Mouse (Mus musculus): ENCODE measurements around the gene Cd63. TPM values are rescaled to one million over a fixed set of nuclear protein-coding genes. Genes with fewer than 3 reads are reported as not detected.

The Cd63 gene
- 48.8 and 52.5 TPM in 2 replicates for polyA plus RNA-seq (2012)

GRCm38 (mm10) chr10:128900698-128901097, at the start of gene Cd63:
Gene Cd63 (plus strand): TSS chr10:128900989.

GRCm38 (mm10) chr10:128891296-128892094, 9.3 kb upstream of the Cd63 start, which contains the start of gene Gdf11:
Gene Gdf11 (minus strand): TSS chr10:128891718.

GRCm38 (mm10) chr10:128922822-128923012, 21.9 kb downstream of the Cd63 start, which contains the start of gene Rdh5:
Gene Rdh5 (minus strand): TSS chr10:128922888.

DNA sequence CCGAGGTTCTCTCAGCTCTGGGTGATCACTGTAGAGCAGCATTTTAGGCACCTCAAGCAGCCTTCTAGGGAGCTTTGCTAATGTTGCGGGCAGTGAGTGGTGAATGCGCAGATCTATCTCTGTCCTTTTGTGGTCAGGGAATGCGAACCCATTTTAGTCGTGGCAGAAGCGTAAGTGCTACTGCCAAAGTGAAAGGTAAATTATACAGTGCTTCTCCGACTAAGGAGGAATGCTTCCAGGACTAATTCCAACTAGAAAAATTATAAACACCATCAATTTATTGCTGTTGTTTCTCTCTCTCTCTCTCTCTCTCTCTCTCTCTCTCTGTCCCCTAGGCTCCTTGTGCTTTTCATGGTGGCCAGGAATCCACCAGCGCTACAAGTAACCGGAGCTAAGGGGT, 23.1 kb downstream of the Cd63 start, which contains the start of gene Bloc1s1:
Gene Bloc1s1 (minus strand): TSS at position 101 of the 400 bp plus-strand sequence.

DNA sequence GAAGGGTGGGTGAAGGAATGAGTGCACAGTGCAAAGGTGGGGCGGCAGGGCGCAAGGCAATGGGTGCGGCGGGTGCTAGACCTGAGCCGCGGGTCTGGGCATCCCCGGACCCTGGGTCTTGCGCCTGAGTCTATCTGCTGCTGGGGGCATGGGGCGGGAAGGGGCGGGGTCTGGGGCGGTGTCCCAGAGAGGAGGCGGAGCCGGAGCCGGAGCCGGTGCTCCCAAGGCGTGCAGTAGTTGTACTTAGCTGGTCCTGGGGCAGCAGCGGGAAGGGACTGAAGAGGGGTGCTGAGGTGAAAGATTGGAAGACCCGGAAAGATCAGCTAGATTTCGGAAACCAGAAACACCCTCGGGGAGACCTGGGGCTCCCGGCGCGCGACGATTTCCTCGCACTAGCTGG, 32.8 kb downstream of the Cd63 start, which contains the start of gene Itga7:
Gene Itga7 (plus strand): TSS at position 245 of the 400 bp plus-strand sequence.

DNA sequence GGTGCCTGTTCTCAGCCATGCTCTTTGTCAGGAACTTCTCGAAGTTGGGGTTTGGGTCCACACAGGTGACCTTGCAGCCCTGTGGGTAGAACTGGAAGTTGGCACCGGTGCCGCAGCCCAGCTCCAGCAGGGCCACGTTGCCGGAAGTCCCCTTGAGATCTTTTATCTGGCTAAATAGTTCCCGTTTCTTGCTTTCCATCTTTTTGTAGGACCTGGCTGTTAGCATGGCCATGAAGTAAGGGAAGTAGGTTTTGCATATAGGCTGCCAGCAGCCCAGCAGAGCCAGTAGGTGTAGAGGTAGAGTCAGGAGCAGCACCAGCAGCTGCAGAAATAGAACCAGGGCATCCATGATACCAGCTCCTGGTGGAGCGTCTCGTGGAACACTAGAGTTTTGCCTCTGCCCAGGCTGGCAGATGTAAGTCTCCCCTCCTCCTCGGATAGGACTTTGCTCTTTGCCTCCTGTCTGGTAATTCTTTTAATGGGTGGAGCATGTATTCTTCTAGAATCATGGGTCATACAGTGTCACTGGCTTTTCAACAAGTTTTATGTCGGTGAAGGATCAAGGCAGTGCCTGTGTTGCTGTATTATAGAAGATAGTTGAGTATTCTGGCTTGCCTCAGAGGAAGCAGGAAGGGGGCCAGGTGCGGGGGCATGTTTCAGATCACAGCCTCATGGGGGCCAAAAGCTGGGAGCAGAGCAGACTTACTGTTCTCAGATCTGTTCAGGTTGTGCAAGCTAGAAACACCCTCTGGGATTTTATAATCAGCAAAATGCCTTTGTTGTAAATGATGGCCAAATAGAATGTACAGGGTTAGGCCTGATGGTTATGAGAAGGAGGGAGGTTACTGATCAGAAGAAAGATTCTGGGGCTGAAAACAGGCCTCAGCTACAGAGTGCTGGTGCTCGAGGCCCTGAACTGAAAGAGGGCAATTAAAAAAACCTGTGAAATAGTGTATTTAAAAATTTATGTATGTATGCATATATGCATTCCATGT, 60.1 kb downstream of the Cd63 start, which contains the start of gene Mettl7b:
Gene Mettl7b (minus strand): TSS at position 399 of the 995 bp plus-strand sequence.

Other genes starting within 250 kb of the Cd63 start
- gene Suox, start 226.9 kb upstream of the Cd63 start, polyA plus RNA-seq (2012) = 1.2 and 1.3 TPM in 2 replicates
- gene Rab5b, start 204.7 kb upstream of the Cd63 start, polyA plus RNA-seq (2012) = 12.0 and 19.6 TPM in 2 replicates
- gene Pmel, start 196.8 kb upstream of the Cd63 start, polyA plus RNA-seq (2012) = 0.37 and 0.69 TPM in 2 replicates
- 28.2 and 29.2 TPM in 2 replicates for gene Cdk2, start 196.0 kb upstream of the Cd63 start, polyA plus RNA-seq (2012)
- 3.2 and 3.3 TPM in 2 replicates for gene Dgka, start 156.1 kb upstream of the Cd63 start, polyA plus RNA-seq (2012)
- 116 and 137 TPM in 2 replicates for gene Pym1, start 153.1 kb upstream of the Cd63 start, polyA plus RNA-seq (2012)
- 1.5 and 2.3 TPM in 2 replicates for gene Mmp19, start 110.1 kb upstream of the Cd63 start, polyA plus RNA-seq (2012)
- gene Dnajc14, start 96.9 kb upstream of the Cd63 start, polyA plus RNA-seq (2012) = 10.5 and 11.0 TPM in 2 replicates
- 3.9 and 4.2 TPM in 2 replicates for gene Tmem198b, start 96.6 kb upstream of the Cd63 start, polyA plus RNA-seq (2012)
- gene Sarnp, start 83.7 kb upstream of the Cd63 start, polyA plus RNA-seq (2012) = 17.1 and 19.3 TPM in 2 replicates
- gene Ormdl2, start 79.3 kb upstream of the Cd63 start, polyA plus RNA-seq (2012) = 15.8 and 20.5 TPM in 2 replicates
- 0.11 and 0.16 TPM in 2 replicates for gene Gdf11, start 9.3 kb upstream of the Cd63 start, polyA plus RNA-seq (2012)
- 2.5 and 3.0 TPM in 2 replicates for gene Rdh5, start 21.9 kb downstream of the Cd63 start, polyA plus RNA-seq (2012)
- gene Bloc1s1, start 23.0 kb downstream of the Cd63 start, polyA plus RNA-seq (2012) = 264 and 304 TPM in 2 replicates
- gene Itga7, start 32.8 kb downstream of the Cd63 start, polyA plus RNA-seq (2012) = 0.04 and 0.10 TPM in 2 replicates
- not detected in 2 replicates for gene Mettl7b, start 60.0 kb downstream of the Cd63 start, polyA plus RNA-seq (2012)
- not detected in 2 replicates for gene Olfr9, start 88.4 kb downstream of the Cd63 start, polyA plus RNA-seq (2012)
- gene Olfr763, start 109.8 kb downstream of the Cd63 start, polyA plus RNA-seq (2012) = not detected in 2 replicates
- gene Olfr764-ps1, start 138.9 kb downstream of the Cd63 start, polyA plus RNA-seq (2012) = not detected in 2 replicates
- not detected in 2 replicates for gene Olfr765, start 149.0 kb downstream of the Cd63 start, polyA plus RNA-seq (2012)
- gene Olfr766-ps1, start 168.0 kb downstream of the Cd63 start, polyA plus RNA-seq (2012) = not detected in 2 replicates
- gene Olfr767, start 181.9 kb downstream of the Cd63 start, polyA plus RNA-seq (2012) = not detected in 2 replicates
- gene Olfr768, start 198.4 kb downstream of the Cd63 start, polyA plus RNA-seq (2012) = 0.02 TPM in 1 of 2 replicates, not detected in the other
- not detected in 2 replicates for gene Olfr769, start 216.9 kb downstream of the Cd63 start, polyA plus RNA-seq (2012)
- gene Olfr770, start 238.0 kb downstream of the Cd63 start, polyA plus RNA-seq (2012) = not detected in 2 replicates